Mouse (Mus musculus) MEL (cell line): ENCODE measurements around the gene Dlx6. TPM values are rescaled to one million over a fixed set of nuclear protein-coding genes. Genes with fewer than 3 reads are reported as not detected.

ENCODE experiments used
- DNase-seq: peaks from one replicate; pipeline ENCODE4 v3.0.0; 2011; ENCODE audit warnings: low read depth, low spot score
- H3K27ac ChIP-seq: 2 replicates; pipeline ENCODE4 v1.5.1; 2012; ENCODE audit warnings: low read depth, mild to moderate bottlenecking, control low read depth, low read length, moderate library complexity; ENCODE audit not compliant: control insufficient read depth
- H3K27me3 ChIP-seq, 2 experiments: fragments of 150-350 bp in 1 of 2; sonication (generic) in 1 of 2; 2 replicates each; pipeline ENCODE4 v1.6.1; 2012; ENCODE audit warnings: low read length in 2 of 2, mild to moderate bottlenecking in 2 of 2, improper control_type of control experiment in 1 of 2, moderate library complexity in 1 of 2; ENCODE audit not compliant: insufficient read depth in 2 of 2, control insufficient read depth in 1 of 2
- H3K36me3 ChIP-seq, 2 experiments: 2 replicates each; pipeline ENCODE4 v1.6.1; 2012 to 2014; ENCODE audit warnings: low read length in 2 of 2, improper control_type of control experiment in 1 of 2, inconsistent platforms in 1 of 2, mild to moderate bottlenecking in 1 of 2; ENCODE audit not compliant: insufficient read depth in 2 of 2, control insufficient read depth in 1 of 2
- H3K4me1 ChIP-seq, 2 experiments: fragments of 150-350 bp in 1 of 2; sonication (generic) in 1 of 2; 2 replicates each; pipeline ENCODE4 v1.6.1; 2012; ENCODE audit warnings: low read length in 2 of 2, improper control_type of control experiment in 1 of 2, mild to moderate bottlenecking in 1 of 2; ENCODE audit not compliant: insufficient read depth in 2 of 2, control insufficient read depth in 1 of 2
- H3K4me3 ChIP-seq, 2 experiments: fragments of 150-350 bp in 1 of 2; sonication (generic) in 1 of 2; 2 replicates each; pipeline ENCODE4 v1.5.1; 2012; ENCODE audit warnings: low read depth in 2 of 2, low read length in 2 of 2, mild to moderate bottlenecking in 2 of 2, moderate library complexity in 2 of 2, control low read depth in 1 of 2, improper control_type of control experiment in 1 of 2; ENCODE audit not compliant: control insufficient read depth in 1 of 2, insufficient read depth in 1 of 2
- H3K79me2 ChIP-seq: 2 replicates; pipeline ENCODE4 v1.6.1; 2012; ENCODE audit warnings: mild to moderate bottlenecking, low read length, moderate library complexity; ENCODE audit not compliant: control insufficient read depth, poor library complexity, insufficient read depth
- H3K9ac ChIP-seq: 2 replicates; pipeline ENCODE4 v1.6.1; 2012; ENCODE audit warnings: low read depth, mild to moderate bottlenecking, control low read depth, low read length, moderate library complexity; ENCODE audit not compliant: control insufficient read depth, poor library complexity, severe bottlenecking
- H3K9me3 ChIP-seq: fragments of 150-350 bp; sonication (generic); replicated peaks from 2 replicates; pipeline ENCODE4 v1.6.1; 2012; ENCODE audit warnings: mild to moderate bottlenecking, low read length, improper control_type of control experiment, moderate library complexity; ENCODE audit not compliant: insufficient read depth
- ETS1 ChIP-seq: IDR thresholded peaks from 2 replicates; pipeline ENCODE4 v1.6.1; 2012; ENCODE audit warnings: low read depth, mild to moderate bottlenecking, inconsistent platforms, low read length, improper control_type of control experiment, moderate library complexity
- GABPA ChIP-seq: IDR thresholded peaks from 2 replicates; pipeline ENCODE4 v1.6.1; 2012; ENCODE audit warnings: low read depth, mild to moderate bottlenecking, inconsistent platforms, low read length, improper control_type of control experiment, moderate library complexity
- MAX ChIP-seq: IDR thresholded peaks from 2 replicates; pipeline ENCODE4 v1.6.1; 2011; ENCODE audit warnings: low read length, improper control_type of control experiment
- MAZ ChIP-seq: IDR thresholded peaks from 2 replicates; pipeline ENCODE4 v1.6.1; 2012; ENCODE audit warnings: low read depth, mild to moderate bottlenecking, inconsistent platforms, low read length, improper control_type of control experiment
- MEF2A ChIP-seq: IDR thresholded peaks from 2 replicates; pipeline ENCODE4 v1.6.1; 2014; ENCODE audit warnings: low read depth, mild to moderate bottlenecking, inconsistent platforms, low read length, improper control_type of control experiment; ENCODE audit not compliant: poor library complexity, insufficient replicate concordance, severe bottlenecking; ENCODE audit errors: extremely low read depth
- MYC ChIP-seq: IDR thresholded peaks from 2 replicates; pipeline ENCODE4 v1.6.1; 2011; ENCODE audit warnings: low read depth, mild to moderate bottlenecking, low read length, improper control_type of control experiment, moderate library complexity
- RCOR1 ChIP-seq: IDR thresholded peaks from 2 replicates; pipeline ENCODE4 v1.6.1; 2012; ENCODE audit warnings: low read depth, mild to moderate bottlenecking, inconsistent platforms, low read length, improper control_type of control experiment
- SIN3A ChIP-seq: IDR thresholded peaks from 2 replicates; pipeline ENCODE4 v1.6.1; 2012; ENCODE audit warnings: low read length, improper control_type of control experiment, inconsistent platforms
- TAL1 ChIP-seq: IDR thresholded peaks from 2 replicates; pipeline ENCODE4 v1.6.1; 2012; ENCODE audit warnings: mild to moderate bottlenecking, inconsistent platforms, low read length, moderate library complexity, mixed read lengths
- TBP ChIP-seq: IDR thresholded peaks from 2 replicates; pipeline ENCODE4 v1.8.0; 2011; ENCODE audit warnings: low read depth, low read length, improper control_type of control experiment
- USF1 ChIP-seq: IDR thresholded peaks from 2 replicates; pipeline ENCODE4 v1.6.1; 2014; ENCODE audit warnings: low read depth, mild to moderate bottlenecking, inconsistent platforms, low read length, improper control_type of control experiment, moderate library complexity
- ZMIZ1 ChIP-seq: IDR thresholded peaks from 2 replicates; pipeline ENCODE4 v1.6.1; 2012; ENCODE audit warnings: low read depth, mild to moderate bottlenecking, inconsistent platforms, low read length, improper control_type of control experiment, moderate library complexity
- ZNF384 ChIP-seq: IDR thresholded peaks from 2 replicates; pipeline ENCODE4 v1.6.1; 2012; ENCODE audit warnings: low read depth, mild to moderate bottlenecking, inconsistent platforms, low read length, improper control_type of control experiment
- polyA plus RNA-seq, 2 experiments: library from polyadenylated mRNA; stranded (reverse) in 1 of 2; unstranded in 1 of 2; fragments of >175 nt in 1 of 2; fragments of >200 nt in 1 of 2; gene quantifications; 2 replicates each; pipeline versions ENCODE4 v1.2.1 to v1.2.4; 2012; ENCODE audit warnings: low replicate concordance in 2 of 2, low read depth in 1 of 2; ENCODE audit not compliant: insufficient read length in 2 of 2, insufficient read depth in 1 of 2, missing spikeins in 1 of 2
- total RNA-seq: library from RNA; depleted of rRNA; stranded (reverse); fragments of 300-350 nt; gene quantifications from 2 replicates; pipeline ENCODE4 v1.2.3, GENCODE M21; 2012

Gene Dlx6
- total and polyA plus RNA-seq, 3 experiments: not detected

DNA sequence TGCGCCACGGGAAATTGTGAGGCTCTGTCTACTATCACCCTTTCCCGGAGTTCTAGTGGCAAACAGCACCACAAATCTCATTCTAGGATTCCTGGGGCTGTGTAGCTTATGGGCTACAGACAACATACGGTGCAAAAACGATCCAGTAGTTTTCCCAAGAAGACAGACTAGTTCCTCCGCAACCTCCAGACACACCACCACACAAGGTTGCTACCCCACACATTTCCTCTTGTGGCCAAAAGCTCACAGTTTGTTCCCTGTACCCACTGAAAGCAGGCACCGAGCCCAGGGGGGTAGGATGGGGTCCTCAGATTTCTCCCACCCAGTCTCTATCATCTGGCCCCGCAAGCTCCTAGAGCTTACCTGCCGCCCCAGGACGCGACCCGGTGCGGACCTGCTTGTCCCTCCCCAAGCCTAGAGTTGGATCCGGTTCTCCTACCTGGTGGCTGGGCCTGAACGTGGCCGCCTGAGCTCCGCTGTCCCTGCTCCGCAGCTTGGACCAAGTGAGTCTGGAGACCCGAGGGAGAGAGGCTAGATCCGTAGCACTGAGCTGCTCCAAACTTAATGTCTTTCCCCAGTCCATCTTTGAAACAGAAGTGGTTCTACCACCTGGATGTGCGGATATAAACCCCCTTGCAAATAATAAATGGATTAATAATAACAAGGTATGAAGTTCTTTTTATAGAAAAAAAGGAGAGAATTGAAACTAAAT lies 1.9 kb upstream of the Dlx6 start:
- H3K79me2 ChIP-seq: no peaks in the 10 kb centered on the region
- no peaks in the 10 kb centered on the region for H3K4me1 ChIP-seq
- no peak overlapping the region for H3K4me3 ChIP-seq
- no peak overlapping the region for H3K9ac ChIP-seq
- no peak for DNase-seq
- no peak for TF ChIP-seq MAX
- no peak for TF ChIP-seq MAZ
- no peak for TF ChIP-seq TBP
- TF ChIP-seq, all 39 proteins: peak for 0
- no peaks in the 10 kb centered on the region for H3K27me3 ChIP-seq
- no peaks in the 10 kb centered on the region for H3K36me3 ChIP-seq
- no peaks in the 10 kb centered on the region for H3K9me3 ChIP-seq
- H3K27ac ChIP-seq: no peak overlapping the region

DNA sequence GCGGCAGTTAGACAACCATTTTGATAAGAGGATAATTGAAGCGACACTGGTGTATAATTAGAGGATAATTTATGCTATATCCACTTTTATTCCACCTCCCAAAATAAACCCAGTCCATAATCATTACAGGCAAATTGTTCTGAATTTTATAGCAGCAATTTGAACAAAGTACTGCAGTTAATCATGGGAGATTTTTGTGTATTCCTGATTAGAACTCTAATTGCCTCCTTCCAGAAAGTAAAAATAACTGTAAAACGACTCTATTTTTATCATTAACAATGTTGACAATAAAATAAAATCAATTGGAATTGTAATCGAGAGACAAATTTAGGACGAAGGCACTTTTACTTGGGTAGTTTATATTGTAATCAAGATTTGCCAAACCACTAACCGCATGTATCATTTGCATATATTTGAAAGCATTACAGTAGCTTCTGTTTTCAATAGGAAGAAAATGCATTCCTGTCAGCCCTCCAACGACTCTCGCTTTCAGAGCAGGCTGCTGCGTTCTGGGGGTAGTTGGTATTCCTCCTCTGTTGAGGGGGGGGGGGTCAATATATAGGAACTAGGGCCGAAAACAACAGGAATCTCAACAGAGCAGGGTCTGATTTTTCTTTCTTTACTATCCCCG lies 1.2 kb upstream of the Dlx6 start:
- H3K79me2 ChIP-seq: no peaks in the 10 kb centered on the region
- no peak overlapping the region for H3K9ac ChIP-seq
- no peaks in the 10 kb centered on the region for H3K27me3 ChIP-seq
- H3K36me3 ChIP-seq: no peaks in the 10 kb centered on the region
- no peak for DNase-seq
- no peak overlapping the region for H3K4me3 ChIP-seq
- no peaks in the 10 kb centered on the region for H3K4me1 ChIP-seq
- TF ChIP-seq USF1 (no peak), SIN3A (no peak), MYC (no peak), GABPA (no peak), RCOR1 (no peak), MEF2A (no peak), ETS1 (no peak), MAZ (no peak), ZMIZ1 (no peak), TAL1 (no peak)
- H3K27ac ChIP-seq: no peak overlapping the region
- no peaks in the 10 kb centered on the region for H3K9me3 ChIP-seq

DNA sequence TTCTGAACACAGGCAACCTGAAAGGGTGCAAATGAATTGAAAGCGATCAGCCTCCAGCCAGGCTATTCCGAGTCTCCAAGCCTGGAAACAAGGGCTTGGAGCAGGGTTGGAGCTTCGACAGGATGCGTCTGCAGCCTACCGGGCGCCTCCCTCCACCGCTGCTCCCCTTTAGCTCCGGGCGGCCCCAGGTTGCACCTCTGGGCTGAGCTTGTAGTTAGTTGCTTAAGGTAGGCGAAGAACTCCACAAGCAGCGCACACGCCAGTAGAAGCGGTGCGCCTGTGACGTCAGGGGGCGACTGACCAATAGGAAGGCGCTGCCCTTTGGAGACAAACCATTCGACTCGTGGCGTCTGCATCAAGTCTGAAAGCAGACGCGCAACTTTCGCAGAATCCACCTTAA lies 523 bp upstream of the Dlx6 start:
- H3K4me3 ChIP-seq: no peak overlapping the region
- no peaks in the 10 kb centered on the region for H3K36me3 ChIP-seq
- H3K27ac ChIP-seq: no peak overlapping the region
- no peak for DNase-seq
- no peaks in the 10 kb centered on the region for H3K9me3 ChIP-seq
- H3K9ac ChIP-seq: no peak overlapping the region
- H3K4me1 ChIP-seq: no peaks in the 10 kb centered on the region
- TF ChIP-seq ZNF384: no peak
- H3K79me2 ChIP-seq: no peaks in the 10 kb centered on the region
- H3K27me3 ChIP-seq: no peaks in the 10 kb centered on the region
